Mouse (Mus musculus): ENCODE measurements around the gene Cry2. TPM values are rescaled to one million over a fixed set of nuclear protein-coding genes. Genes with fewer than 3 reads are reported as not detected.

Cry2 gene
- total and polyA plus RNA-seq, 3 experiments, result 12.7 to 29.3 (median 19.1) TPM

GRCm38 (mm10) chr2:92386821-92387570, 46.8 kb downstream of the Cry2 start:
- intact Hi-C loops (cut with DNase I), result no loop called here
- no peak for DNase-seq
- Histone ChIP-seq H3K36me3 (ENCODE audit: control insufficient read depth, insufficient read depth, low read length) (no peaks in the 10 kb centered on the region), H3K9ac (ENCODE audit: low read depth, low read length) (no peak overlapping the region), H3K4me3 (no peak overlapping the region), H3K27me3 (ENCODE audit: control insufficient read depth, insufficient read depth, low read length) (no peaks in the 10 kb centered on the region), H3K4me1 (ENCODE audit: control insufficient read depth, insufficient read depth, low read length) (peaks cover 2% of the 10 kb centered on the region; the same call in 1 of the 2 replicates), H3K27ac (no peak overlapping the region), H3K79me2 (replicated peaks; ENCODE audit: control insufficient read depth, insufficient read depth, low read length) (no peaks in the 10 kb centered on the region)
- TF ChIP-seq POLR2A (IDR thresholded peaks at IDR 0.05; ENCODE audit: insufficient read depth, low read depth, low read length) (no peak), CTCF (IDR thresholded peaks at IDR 0.05) (no peak), EP300 (IDR thresholded peaks at IDR 0.05; ENCODE audit: insufficient read depth, low read depth, low read length) (no peak)
- 88% methylated on average over 30 of the region's 30 CpGs for WGBS

- H3K27me3 ChIP-seq (ENCODE audit: control insufficient read depth, insufficient read depth, low read length), result no peaks in the 10 kb centered on the region
- WGBS, result 62% methylated on average over 22 of the region's 22 CpGs
- no peak overlapping the region for H3K27ac ChIP-seq
- H3K4me1 ChIP-seq (ENCODE audit: control insufficient read depth, insufficient read depth, low read length), result peaks cover 2% of the 10 kb centered on the region; the same call in 1 of the 2 replicates
- H3K79me2 ChIP-seq (replicated peaks; ENCODE audit: control insufficient read depth, insufficient read depth, low read length), result no peaks in the 10 kb centered on the region
- H3K9ac ChIP-seq (ENCODE audit: low read depth, low read length), result no peak overlapping the region
- TF ChIP-seq EP300 (IDR thresholded peaks at IDR 0.05; ENCODE audit: insufficient read depth, low read depth, low read length) (no peak), POLR2A (IDR thresholded peaks at IDR 0.05; ENCODE audit: insufficient read depth, low read depth, low read length) (no peak), CTCF (IDR thresholded peaks at IDR 0.05) (no peak)
- no peak overlapping the region for H3K4me3 ChIP-seq
- intact Hi-C loops (cut with DNase I), result no loop called here
- no peak for DNase-seq
- no peaks in the 10 kb centered on the region for H3K36me3 ChIP-seq (ENCODE audit: control insufficient read depth, insufficient read depth, low read length)
Observed at GRCm38 (mm10) chr2:92385113-92386051, 48.5 kb downstream of the Cry2 start.

GRCm38 (mm10) chr2:92384101-92384500, 49.7 kb downstream of the Cry2 start:
- Histone ChIP-seq H3K36me3 (ENCODE audit: control insufficient read depth, insufficient read depth, low read length) (no peaks in the 10 kb centered on the region), H3K9ac (ENCODE audit: low read depth, low read length) (no peak overlapping the region), H3K4me3 (no peak overlapping the region), H3K27me3 (ENCODE audit: control insufficient read depth, insufficient read depth, low read length) (no peaks in the 10 kb centered on the region), H3K27ac (no peak overlapping the region), H3K4me1 (ENCODE audit: control insufficient read depth, insufficient read depth, low read length) (peaks cover 2% of the 10 kb centered on the region; the same call in 1 of the 2 replicates), H3K79me2 (replicated peaks; ENCODE audit: control insufficient read depth, insufficient read depth, low read length) (no peaks in the 10 kb centered on the region)
- intact Hi-C loops (cut with DNase I), result no loop called here
- DNase-seq, result no peak
- TF ChIP-seq CTCF (IDR thresholded peaks at IDR 0.05) (no peak), POLR2A (IDR thresholded peaks at IDR 0.05; ENCODE audit: insufficient read depth, low read depth, low read length) (no peak), EP300 (IDR thresholded peaks at IDR 0.05; ENCODE audit: insufficient read depth, low read depth, low read length) (no peak)
- WGBS, result 68% methylated on average over 4 of the region's 4 CpGs

- H3K9ac ChIP-seq (ENCODE audit: low read depth, low read length), result no peak overlapping the region
- H3K4me3 ChIP-seq, result no peak overlapping the region
- TF ChIP-seq EP300 (IDR thresholded peaks at IDR 0.05; ENCODE audit: insufficient read depth, low read depth, low read length), result no peak
- TF ChIP-seq POLR2A (IDR thresholded peaks at IDR 0.05; ENCODE audit: insufficient read depth, low read depth, low read length), result no peak
- TF ChIP-seq CTCF (IDR thresholded peaks at IDR 0.05), result no peak
- no peaks in the 10 kb centered on the region for H3K79me2 ChIP-seq (replicated peaks; ENCODE audit: control insufficient read depth, insufficient read depth, low read length)
- WGBS, result 88% methylated on average over 4 of the region's 4 CpGs
- no peaks in the 10 kb centered on the region for H3K27me3 ChIP-seq (ENCODE audit: control insufficient read depth, insufficient read depth, low read length)
- no peak overlapping the region for H3K27ac ChIP-seq
- no peaks in the 10 kb centered on the region for H3K4me1 ChIP-seq (ENCODE audit: control insufficient read depth, insufficient read depth, low read length)
- intact Hi-C loops (cut with DNase I), result no loop called here
- no peak for DNase-seq
- H3K36me3 ChIP-seq (ENCODE audit: control insufficient read depth, insufficient read depth, low read length), result no peaks in the 10 kb centered on the region
Observed at GRCm38 (mm10) chr2:92382759-92383158, 51.1 kb downstream of the Cry2 start.

- Histone ChIP-seq H3K79me2 (replicated peaks; ENCODE audit: control insufficient read depth, insufficient read depth, low read length) (no peaks in the 10 kb centered on the region), H3K9ac (ENCODE audit: low read depth, low read length) (no peak within 1 kb of the TSS), H3K36me3 (ENCODE audit: control insufficient read depth, insufficient read depth, low read length) (no peaks in the 10 kb centered on the region), H3K27ac (no peak within 1 kb of the TSS), H3K27me3 (ENCODE audit: control insufficient read depth, insufficient read depth, low read length) (no peaks in the 10 kb centered on the region), H3K4me3 (no peak within 1 kb of the TSS), H3K4me1 (ENCODE audit: control insufficient read depth, insufficient read depth, low read length) (no peaks in the 10 kb centered on the region)
- intact Hi-C loops (cut with DNase I), result no loop called here
- DNase-seq, result no peak
- TF ChIP-seq CTCF (IDR thresholded peaks at IDR 0.05) (no peak), POLR2A (IDR thresholded peaks at IDR 0.05; ENCODE audit: insufficient read depth, low read depth, low read length) (no peak), EP300 (IDR thresholded peaks at IDR 0.05; ENCODE audit: insufficient read depth, low read depth, low read length) (no peak)
- 89% methylated on average over 5 of the region's 5 CpGs for WGBS
Observed at GRCm38 (mm10) chr2:92381901-92382588, 51.8 kb downstream of the Cry2 start, which contains the start of gene 1700029I15Rik. TSS of gene 1700029I15Rik (plus strand) at chr2:92382538.
